7 mouse cellular contexts compared by ENCODE assay signal in genomic region chr2:181219538-181220216, GRCm38 (mm10). TPM values are rescaled to one million over a fixed set of nuclear protein-coding genes. Genes with fewer than 3 reads are reported as not detected.
DNase-seq lines count a peak whose midpoint lies in the region; ATAC-seq lines count a peak whose summit lies in the region.

Gene Fndc11, plus strand, starts transcription at chr2:181220013.

- peak; percentile 93 for ATAC-seq in embryonic facial prominence, embryonic 14.5 days (ENCODE audit: low read depth)
- ATAC-seq in heart, embryonic 11.5 days (replicated peaks; ENCODE audit: insufficient number of reproducible peaks, low FRiP score, low TSS enrichment): peak; percentile 85
- ATAC-seq in limb, embryonic 12.5 days (ENCODE audit: insufficient number of reproducible peaks, insufficient read depth, low FRiP score, low TSS enrichment, low read depth): peak; percentile 97
- peak; percentile 88 for ATAC-seq in midbrain, embryonic 13.5 days

- peak within 1 kb of the TSS; percentile 14; the same call in 1 of the 2 replicates for H3K9ac ChIP-seq in embryonic facial prominence, embryonic 14.5 days (ENCODE audit: low read depth, low read length)
- H3K9ac ChIP-seq in heart, embryonic 11.5 days (ENCODE audit: low read depth, low read length): peak within 1 kb of the TSS; percentile 50; the same call in 1 of the 2 replicates
- H3K9ac ChIP-seq in limb, embryonic 12.5 days (replicated peaks): peak within 1 kb of the TSS; percentile 31
- peak within 1 kb of the TSS; percentile 56 for H3K9ac ChIP-seq in midbrain, embryonic 13.5 days (replicated peaks)

- H3K9me3 ChIP-seq in embryonic facial prominence, embryonic 14.5 days (ENCODE audit: control insufficient read depth, low read length): no peaks in the 10 kb centered on the region
- H3K9me3 ChIP-seq in heart, embryonic 11.5 days (replicated peaks; ENCODE audit: control insufficient read depth, low read length): no peaks in the 10 kb centered on the region
- no peaks in the 10 kb centered on the region for H3K9me3 ChIP-seq in limb, embryonic 12.5 days
- no peaks in the 10 kb centered on the region for H3K9me3 ChIP-seq in midbrain, embryonic 13.5 days

- no peaks in the 10 kb centered on the region for H3K36me3 ChIP-seq in embryonic facial prominence, embryonic 14.5 days (ENCODE audit: control insufficient read depth, insufficient read depth, low read length)
- no peaks in the 10 kb centered on the region for H3K36me3 ChIP-seq in heart, embryonic 11.5 days (ENCODE audit: control insufficient read depth, insufficient read depth, low read length)
- no peaks in the 10 kb centered on the region for H3K36me3 ChIP-seq in limb, embryonic 12.5 days
- H3K36me3 ChIP-seq in midbrain, embryonic 13.5 days: no peaks in the 10 kb centered on the region

- peak within 1 kb of the TSS; percentile 60 for H3K4me2 ChIP-seq in embryonic facial prominence, embryonic 14.5 days (ENCODE audit: low read depth, low read length)
- peak within 1 kb of the TSS; percentile 68 for H3K4me2 ChIP-seq in heart, embryonic 11.5 days
- H3K4me2 ChIP-seq in limb, embryonic 12.5 days: peak within 1 kb of the TSS; percentile 62
- H3K4me2 ChIP-seq in midbrain, embryonic 13.5 days (replicated peaks): peak within 1 kb of the TSS; percentile 62

- 2% methylated on average over 25 of the region's 25 CpGs for WGBS in embryonic facial prominence, embryonic 14.5 days
- 4% methylated on average over 25 of the region's 25 CpGs for WGBS in heart, embryonic 11.5 days (ENCODE audit: insufficient replicate concordance)
- WGBS in limb, embryonic 12.5 days: 1% methylated on average over 25 of the region's 25 CpGs
- 4% methylated on average over 25 of the region's 25 CpGs for WGBS in midbrain, embryonic 13.5 days

- peak; percentile 82 to 86 for DNase-seq in adrenal gland, postnatal 36 days
- peak; percentile 90 for DNase-seq in embryonic facial prominence, embryonic 14.5 days (ENCODE audit: low spot score)
- peak; percentile 85 for DNase-seq in kidney, adult 9 months
- DNase-seq in spleen, adult 18-20 months: peak; percentile 77 to 90

- H3K27me3 ChIP-seq in embryonic facial prominence, embryonic 14.5 days (replicated peaks; ENCODE audit: control insufficient read depth, insufficient read depth, low read length): no peaks in the 10 kb centered on the region
- peaks cover 10% of the 10 kb centered on the region for H3K27me3 ChIP-seq in heart, embryonic 11.5 days (ENCODE audit: control insufficient read depth, insufficient read depth, low read length)
- H3K27me3 ChIP-seq in limb, embryonic 12.5 days: no peaks in the 10 kb centered on the region
- H3K27me3 ChIP-seq in midbrain, embryonic 13.5 days: peaks cover 17% of the 10 kb centered on the region

- peak within 1 kb of the TSS; percentile 54; the same call in 1 of the 2 replicates for H3K27ac ChIP-seq in embryonic facial prominence, embryonic 14.5 days (replicated peaks; ENCODE audit: low read depth, low read length)
- peak within 1 kb of the TSS; percentile 35; the same call in 1 of the 2 replicates for H3K27ac ChIP-seq in heart, embryonic 11.5 days (ENCODE audit: low read depth, low read length)
- H3K27ac ChIP-seq in limb, embryonic 12.5 days: peak within 1 kb of the TSS; percentile 89
- no peak within 1 kb of the TSS for H3K27ac ChIP-seq in midbrain, embryonic 13.5 days

- peaks cover 13% of the 10 kb centered on the region for H3K4me1 ChIP-seq in embryonic facial prominence, embryonic 14.5 days (ENCODE audit: control insufficient read depth, insufficient read depth, low read length)
- peaks cover 9% of the 10 kb centered on the region for H3K4me1 ChIP-seq in heart, embryonic 11.5 days (ENCODE audit: control insufficient read depth, insufficient read depth, low read length)
- peaks cover 21% of the 10 kb centered on the region for H3K4me1 ChIP-seq in limb, embryonic 12.5 days (replicated peaks)
- peaks cover 13% of the 10 kb centered on the region for H3K4me1 ChIP-seq in midbrain, embryonic 13.5 days (replicated peaks)

- peak within 1 kb of the TSS; percentile 22 for H3K4me3 ChIP-seq in embryonic facial prominence, embryonic 14.5 days (ENCODE audit: low read depth, low read length)
- H3K4me3 ChIP-seq in heart, embryonic 11.5 days (ENCODE audit: low read depth, low read length): peak within 1 kb of the TSS; percentile 25
- peak within 1 kb of the TSS; percentile 33 for H3K4me3 ChIP-seq in limb, embryonic 12.5 days (replicated peaks)
- peak within 1 kb of the TSS; percentile 34 for H3K4me3 ChIP-seq in midbrain, embryonic 13.5 days (replicated peaks)

RNA-seq across cellular contexts. Expression of gene Fndc11, which starts in this region (rescaled TPM):
- total RNA-seq in adrenal gland, postnatal 36 days (2021): not detected
- 0.18 TPM in 1 of 2 replicates, not detected in the other for polyA plus RNA-seq in embryonic facial prominence, embryonic 14.5 days (2014; fragmentation: Nextera tagmentation; extraction: Ambion mirVana)
- polyA plus RNA-seq in heart, embryonic 11.5 days (2014; fragmentation: Nextera tagmentation; extraction: Ambion mirVana): 0.13 TPM in 1 of 2 replicates, not detected in the other
- 0.41 and 0.59 TPM in 2 replicates for polyA plus RNA-seq in limb, embryonic 12.5 days (2016; fragmentation: Nextera tagmentation; extraction: Ambion mirVana)
- 0.13 TPM in 1 of 2 replicates, not detected in the other for polyA plus RNA-seq in midbrain, embryonic 13.5 days (2015; fragmentation: Nextera tagmentation; extraction: Ambion mirVana)

Comparison
In these comparisons a context has a peak if more than half of its experiments do, and no peak if none do; other contexts are left out.
1. Peak in DNase-seq in adrenal gland, postnatal 36 days; RNA of the gene not detected or under 1 TPM.
2. Peak in DNase-seq, ATAC-seq, H3K4me3 ChIP-seq, H3K27ac ChIP-seq, H3K9ac ChIP-seq and H3K4me2 ChIP-seq in embryonic facial prominence, embryonic 14.5 days; RNA of the gene not detected or under 1 TPM.
3. Peak in ATAC-seq, H3K4me3 ChIP-seq, H3K27ac ChIP-seq, H3K9ac ChIP-seq and H3K4me2 ChIP-seq in heart, embryonic 11.5 days; RNA of the gene not detected or under 1 TPM.
4. Peak in ATAC-seq, H3K4me3 ChIP-seq, H3K27ac ChIP-seq, H3K9ac ChIP-seq and H3K4me2 ChIP-seq in limb, embryonic 12.5 days; RNA of the gene not detected or under 1 TPM.
5. Peak in ATAC-seq, H3K4me3 ChIP-seq, H3K9ac ChIP-seq and H3K4me2 ChIP-seq in midbrain, embryonic 13.5 days; RNA of the gene not detected or under 1 TPM.